Mouse (Mus musculus): ENCODE measurements at regions not wholly inside any gene's neighbourhood (a gene's known extent, or its start where the extent isn't known, plus 50 kb on each side); places are given as distances from the start of the nearest gene placed in this dataset.

GRCm38 (mm10) chr7:113621316-113621715 lies 107.7 kb downstream of the Far1 start:
- Histone ChIP-seq H3K4me3 (no peak overlapping the region), H3K27ac (no peak overlapping the region)
- DNase-seq (ENCODE audit: extremely low spot score in 1 of 2, low spot score in 2 of 2): no peak
- TF ChIP-seq CTCF (IDR thresholded peaks at IDR 0.05): no peak
- intact Hi-C loops (cut with DNase I): no loop called here

- DNase-seq (ENCODE audit: extremely low spot score in 1 of 2, low spot score in 2 of 2): no peak
- Histone ChIP-seq H3K27ac (no peak overlapping the region), H3K4me3 (no peak overlapping the region)
- no peak for TF ChIP-seq CTCF (IDR thresholded peaks at IDR 0.05)
- intact Hi-C loops (cut with DNase I): no loop called here
Observed at GRCm38 (mm10) chr7:113621898-113622510, 108.4 kb downstream of the Far1 start.

DNA sequence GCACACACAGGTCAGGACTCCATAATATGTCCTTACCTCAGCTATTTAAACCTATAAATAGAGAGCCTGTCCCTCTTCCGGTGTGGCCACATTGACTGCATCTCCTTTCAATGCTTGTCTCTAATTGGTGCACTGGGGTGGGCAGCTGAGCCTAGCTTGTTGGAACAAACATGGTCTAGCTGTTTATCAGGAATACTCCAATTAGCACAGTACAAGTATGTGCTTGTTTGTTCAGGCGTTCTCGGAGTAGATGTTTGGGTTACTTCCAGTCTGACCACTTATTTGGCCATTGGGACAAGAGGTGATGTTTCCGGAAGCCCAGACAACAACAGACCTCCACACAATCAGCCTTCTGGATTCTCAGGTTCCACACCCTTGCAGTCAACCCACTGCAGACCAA lies 109.7 kb downstream of the Far1 start:
- intact Hi-C loops (cut with DNase I): no loop called here
- TF ChIP-seq CTCF (IDR thresholded peaks at IDR 0.05): no peak
- Histone ChIP-seq H3K27ac (no peak overlapping the region), H3K4me3 (no peak overlapping the region)
- no peak for DNase-seq (ENCODE audit: extremely low spot score in 1 of 2, low spot score in 2 of 2)

- intact Hi-C loops (cut with DNase I): no loop called here
- no peak for DNase-seq (ENCODE audit: extremely low spot score in 1 of 2, low spot score in 2 of 2)
- no peak overlapping the region for H3K27ac ChIP-seq
- H3K4me3 ChIP-seq: no peak overlapping the region
- no peak for TF ChIP-seq CTCF (IDR thresholded peaks at IDR 0.05)
Observed at GRCm38 (mm10) chr7:113623962-113624361, 110.3 kb downstream of the Far1 start.

DNA sequence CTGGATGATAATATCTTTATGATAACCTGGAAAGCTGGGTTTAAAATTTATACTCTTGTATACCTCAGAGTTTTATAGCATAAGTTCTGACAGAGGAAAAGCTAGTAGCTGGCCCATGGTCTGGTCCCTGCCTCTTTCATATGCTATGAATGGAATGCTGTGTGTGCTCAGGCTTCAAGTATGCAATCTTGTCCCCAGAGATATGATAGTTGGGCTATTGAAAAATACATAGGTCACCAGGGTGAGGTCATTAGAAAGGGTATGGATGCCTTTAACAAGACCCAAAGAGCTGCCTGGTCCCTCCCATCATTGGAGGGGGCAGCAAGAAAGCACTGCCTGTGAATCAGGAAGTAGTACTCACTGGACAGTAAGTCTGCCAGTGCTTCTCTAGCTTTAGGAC lies 113.1 kb downstream of the Far1 start:
- Histone ChIP-seq H3K27ac (no peak overlapping the region), H3K4me3 (no peak overlapping the region)
- DNase-seq (ENCODE audit: extremely low spot score in 1 of 2, low spot score in 2 of 2): no peak
- no peak for TF ChIP-seq CTCF (IDR thresholded peaks at IDR 0.05)
- intact Hi-C loops (cut with DNase I): no loop called here

GRCm38 (mm10) chr7:113637011-113637600 lies 123.5 kb downstream of the Far1 start:
- TF ChIP-seq CTCF (IDR thresholded peaks at IDR 0.05): no peak
- DNase-seq (ENCODE audit: extremely low spot score in 1 of 2, low spot score in 2 of 2): no peak
- H3K4me3 ChIP-seq: no peak overlapping the region
- intact Hi-C loops (cut with DNase I): loop anchor here (5.0 kb wide), 1 partner anchor 100 kb away; no protein-coding TSS in a partner anchor
- peak overlapping the region; percentile 47; the same call in 1 of the 2 replicates for H3K27ac ChIP-seq

- Histone ChIP-seq H3K27ac (no peak overlapping the region), H3K4me3 (no peak overlapping the region)
- DNase-seq (ENCODE audit: extremely low spot score in 1 of 2, low spot score in 2 of 2): peak; percentile 40 to 66
- no peak for TF ChIP-seq CTCF (IDR thresholded peaks at IDR 0.05)
- intact Hi-C loops (cut with DNase I): loop anchor here (1.0 to 5.0 kb wide), 2 partner anchors 18 to 99 kb away; no protein-coding TSS in a partner anchor
Observed at GRCm38 (mm10) chr7:113638098-113638497, 124.5 kb downstream of the Far1 start.

- H3K27ac ChIP-seq: no peak overlapping the region
- no peak for DNase-seq (ENCODE audit: extremely low spot score in 1 of 2, low spot score in 2 of 2)
- no peak overlapping the region for H3K4me3 ChIP-seq
- TF ChIP-seq CTCF (IDR thresholded peaks at IDR 0.05): no peak
- intact Hi-C loops (cut with DNase I): no loop called here
Observed at GRCm38 (mm10) chr7:113642540-113642939, 123.3 kb upstream of the Spon1 start.

GRCm38 (mm10) chr7:113650631-113651030 lies 115.2 kb upstream of the Spon1 start:
- intact Hi-C loops (cut with DNase I): no loop called here
- Histone ChIP-seq H3K27ac (no peak overlapping the region), H3K4me3 (no peak overlapping the region)
- no peak for DNase-seq (ENCODE audit: extremely low spot score in 1 of 2, low spot score in 2 of 2)
- TF ChIP-seq CTCF (IDR thresholded peaks at IDR 0.05): no peak

GRCm38 (mm10) chr7:113651696-113652095 lies 114.1 kb upstream of the Spon1 start:
- Histone ChIP-seq H3K4me3 (no peak overlapping the region), H3K27ac (no peak overlapping the region)
- no peak for DNase-seq (ENCODE audit: extremely low spot score in 1 of 2, low spot score in 2 of 2)
- no peak for TF ChIP-seq CTCF (IDR thresholded peaks at IDR 0.05)
- intact Hi-C loops (cut with DNase I): no loop called here

GRCm38 (mm10) chr7:113653130-113653529 lies 112.7 kb upstream of the Spon1 start:
- peak; percentile 70 for TF ChIP-seq CTCF (IDR thresholded peaks at IDR 0.05)
- intact Hi-C loops (cut with DNase I): no loop called here
- Histone ChIP-seq H3K4me3 (no peak overlapping the region), H3K27ac (no peak overlapping the region)
- DNase-seq (ENCODE audit: extremely low spot score in 1 of 2, low spot score in 2 of 2): peak; percentile 19 to 39

GRCm38 (mm10) chr7:113655336-113655735 lies 110.5 kb upstream of the Spon1 start:
- no peak for DNase-seq (ENCODE audit: extremely low spot score in 1 of 2, low spot score in 2 of 2)
- no peak overlapping the region for H3K4me3 ChIP-seq
- no peak for TF ChIP-seq CTCF (IDR thresholded peaks at IDR 0.05)
- no peak overlapping the region for H3K27ac ChIP-seq
- intact Hi-C loops (cut with DNase I): no loop called here

All from left cerebral cortex, adult 2 months (tissue).